Mouse (Mus musculus) forelimb bud, embryonic 11.5 days (tissue): ENCODE measurements around the gene Olfr1362.

Experiments
- DNase-seq: peaks from one replicate; pipeline ENCODE4 v3.0.0-alpha.2; 2012; ENCODE audit warnings: low read depth, low spot score

Olfr1362 gene

DNA sequence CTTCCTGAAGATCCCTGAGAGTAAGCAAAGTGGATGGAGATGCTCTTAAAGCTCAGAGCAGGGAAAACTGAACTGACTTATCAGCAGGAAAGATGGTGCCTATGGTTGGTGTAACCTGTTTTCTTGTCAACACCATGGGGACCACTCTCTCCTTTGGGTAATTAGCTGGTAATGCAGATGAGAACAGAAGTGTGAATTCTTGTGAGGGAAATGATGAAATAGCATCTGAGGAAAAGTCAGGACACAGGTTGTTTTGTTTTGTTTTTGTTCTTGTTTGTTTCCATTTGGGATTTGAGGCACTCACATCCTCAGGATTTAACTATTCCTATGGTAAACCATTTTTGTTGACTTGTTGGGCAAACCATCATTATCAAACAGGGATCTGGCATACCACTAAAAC, at the start of gene Olfr1362:
Olfr1362 (minus strand) TSS at position 101 of the 400 bp plus-strand sequence.
- no peak for DNase-seq

DNA sequence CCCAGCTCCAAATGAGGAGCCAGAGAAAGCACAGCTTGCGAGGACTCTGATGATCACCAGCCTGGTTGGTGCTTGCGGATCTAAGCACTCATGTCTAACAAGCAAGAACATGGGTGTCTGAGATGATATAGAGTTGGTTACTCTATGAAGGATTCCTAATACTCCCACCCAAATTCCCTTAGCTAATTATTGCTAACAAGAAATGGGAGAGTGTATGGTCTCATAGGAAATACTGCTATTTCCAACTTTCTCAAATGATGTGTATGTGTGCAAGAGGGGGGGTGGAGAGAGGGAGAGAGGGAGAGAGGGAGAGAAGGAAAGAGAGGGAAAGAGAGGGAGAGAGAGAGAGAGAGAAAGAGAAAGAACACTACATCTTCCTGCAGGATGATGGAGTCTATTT, 49.5 kb upstream of the Olfr1362 start, which contains the start of gene Olfr1361:
Olfr1361 (minus strand) TSS at position 101 of the 400 bp plus-strand sequence.
- no peak for DNase-seq

DNA sequence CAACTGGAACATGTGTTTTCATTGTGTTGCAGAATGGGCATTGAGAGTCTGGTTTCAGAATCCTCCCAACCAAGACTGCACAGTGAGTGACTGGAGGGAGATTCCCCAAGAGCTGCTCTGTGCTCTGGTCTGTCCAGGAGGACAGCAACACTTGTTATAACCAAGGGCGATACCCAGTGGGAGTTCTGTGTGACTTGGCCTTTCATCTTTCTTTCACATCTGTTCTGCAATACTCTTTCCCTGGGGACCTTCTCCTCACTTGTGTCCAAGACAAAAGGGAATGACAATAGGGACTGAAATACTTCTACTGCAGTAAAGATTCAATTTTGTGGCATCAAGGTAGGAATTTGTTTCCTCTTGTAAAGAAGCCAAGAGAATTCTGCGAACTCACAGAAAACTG, 28.6 kb upstream of the Olfr1362 start, which contains the start of gene Olfr11:
Olfr11 (minus strand) TSS at position 101 of the 400 bp plus-strand sequence.
- no peak for DNase-seq

DNA sequence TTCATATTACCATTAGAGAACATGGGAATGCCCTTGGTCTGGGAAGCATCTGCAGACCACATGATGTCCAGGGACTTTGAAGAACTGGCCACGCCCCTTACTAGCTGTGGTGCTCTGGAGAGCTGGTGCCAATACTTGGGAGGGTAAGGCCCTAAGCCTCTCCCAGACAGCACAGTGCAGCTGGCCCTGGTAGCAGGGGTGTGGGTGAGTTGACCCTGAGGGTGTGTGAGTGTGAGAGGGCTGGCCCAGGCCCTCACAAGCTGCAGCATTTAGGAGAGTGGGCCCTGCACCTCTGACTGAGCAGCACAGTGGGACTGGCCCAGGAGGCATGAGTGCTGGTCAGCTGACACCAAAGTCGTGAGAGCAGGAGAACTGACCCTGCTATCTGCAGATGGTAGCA, 22.2 kb downstream of the Olfr1362 start:
- no peak for DNase-seq

DNA sequence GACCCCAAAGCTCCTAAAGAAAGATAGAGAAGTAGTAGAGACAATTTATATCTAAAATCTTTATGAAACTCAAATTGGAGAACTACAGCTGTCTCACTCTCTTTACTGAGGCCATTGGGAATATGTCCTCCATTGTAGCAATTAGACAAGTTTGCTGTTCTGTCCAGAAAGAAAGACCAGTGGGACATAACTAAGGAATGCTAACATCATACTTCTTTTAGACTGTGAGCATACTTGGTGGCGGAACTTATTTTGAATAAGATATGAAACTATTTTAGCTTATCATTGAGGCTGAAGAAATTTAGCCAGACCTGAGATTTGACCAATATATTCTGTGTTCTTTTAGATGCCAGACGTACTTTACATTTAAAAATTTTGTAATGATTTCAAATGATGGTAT, 32.2 kb downstream of the Olfr1362 start, which contains the start of gene Olfr1364:
Olfr1364 (minus strand) TSS at position 101 of the 400 bp plus-strand sequence.
- DNase-seq: no peak
